Mouse (Mus musculus): ENCODE results near the gene Crim1.

- no peak for TF ChIP-seq CTCF (IDR thresholded peaks at IDR 0.05; ENCODE audit: control insufficient read depth, insufficient read depth, insufficient read length)
- no peak for TF ChIP-seq FOSL1 (IDR thresholded peaks at IDR 0.05; ENCODE audit: insufficient read depth, low read length, poor library complexity, severe bottlenecking)
Observed at GRCm38 (mm10) chr17:78198140-78198539, 1.9 kb upstream of the Crim1 start.

All from C2C12 (cell line).